Mouse (Mus musculus) heart, embryonic 15.5 days (tissue): Measurements from ENCODE around the gene Rtraf. TPM values are rescaled to one million over a fixed set of nuclear protein-coding genes. Genes with fewer than 3 reads are reported as not detected.

Experiments used
- ATAC-seq: fragments of 200-750 bp; cut with Nextera tagmentation; replicated peaks from 2 replicates; pipeline ENCODE4 v1.8.0; 2017; ENCODE audit warnings: low read depth, moderate TSS enrichment; ENCODE audit not compliant: insufficient number of reproducible peaks, insufficient read depth, low FRiP score
- H3K27ac ChIP-seq: fragments of 300-500 bp; sonication (generic); 2 replicates; pipeline ENCODE4 v1.5.1; 2015; ENCODE audit warnings: mild to moderate bottlenecking, inconsistent platforms
- H3K27me3 ChIP-seq: fragments of 300-500 bp; sonication (generic); 2 replicates; pipeline ENCODE4 v1.6.1; 2015; ENCODE audit warnings: inconsistent platforms
- H3K36me3 ChIP-seq: fragments of 300-500 bp; sonication (generic); 2 replicates; pipeline ENCODE4 v1.6.1; 2015; ENCODE audit warnings: mild to moderate bottlenecking, inconsistent platforms
- H3K4me1 ChIP-seq: fragments of 300-500 bp; sonication (generic); replicated peaks from 2 replicates; pipeline ENCODE4 v1.6.1; 2015; ENCODE audit warnings: inconsistent platforms
- H3K4me2 ChIP-seq: fragments of 300-500 bp; sonication (generic); 2 replicates; pipeline ENCODE4 v1.6.1; 2015; ENCODE audit warnings: inconsistent platforms, mild to moderate bottlenecking, moderate library complexity
- H3K4me3 ChIP-seq: fragments of 300-500 bp; sonication (generic); 2 replicates; pipeline ENCODE4 v1.5.1; 2015; ENCODE audit warnings: mild to moderate bottlenecking, inconsistent platforms
- H3K9ac ChIP-seq: fragments of 300-500 bp; sonication (generic); 2 replicates; pipeline ENCODE4 v1.6.1; 2015; ENCODE audit warnings: mild to moderate bottlenecking, inconsistent platforms
- H3K9me3 ChIP-seq: fragments of 300-500 bp; sonication (generic); replicated peaks from 2 replicates; pipeline ENCODE4 v1.6.1; 2016; ENCODE audit warnings: inconsistent platforms
- WGBS: fragments of 180-500 bp; shearing (Covaris S2); methylation state at CpG from one replicate; pipeline ENCODE4 v1.1.7; 2015; ENCODE audit warnings: mixed read lengths; 5-methylcytosine and 5-hydroxymethylcytosine counted together
- polyA plus RNA-seq: library from polyadenylated mRNA; unstranded; fragments of >200 nt; fragmentation: Nextera tagmentation; extraction: Ambion mirVana; gene quantifications from 2 replicates; pipeline ENCODE4 v1.2.1, GENCODE M21; 2015

The Rtraf gene
- polyA plus RNA-seq, 1 experiment from 2014 or later = 162 TPM

DNA sequence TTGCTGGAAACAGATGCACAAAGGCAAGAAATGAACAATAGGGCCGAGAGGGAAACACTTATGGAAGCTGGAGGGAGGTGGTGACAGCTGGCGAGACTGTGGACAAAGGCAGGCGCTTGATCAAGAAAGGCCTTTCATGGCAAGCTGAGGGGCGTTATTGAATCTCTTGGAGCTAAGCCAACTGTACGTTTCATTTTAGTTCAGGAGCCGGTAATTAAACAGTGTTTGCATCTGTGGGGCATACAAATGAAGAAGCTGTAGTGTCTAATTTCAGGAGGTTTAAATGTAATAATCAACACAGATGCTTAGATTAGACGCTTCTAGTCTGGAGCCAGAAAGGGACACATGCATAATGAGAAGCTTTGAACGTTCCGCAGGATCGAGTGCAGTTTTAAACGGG lies 1.9 kb upstream of the Rtraf start:
- H3K4me2 ChIP-seq = no peak overlapping the region
- peaks cover 13% of the 10 kb centered on the region for H3K4me1 ChIP-seq
- H3K36me3 ChIP-seq = peaks cover 13% of the 10 kb centered on the region
- H3K9ac ChIP-seq = no peak overlapping the region
- no peaks in the 10 kb centered on the region; the same call in 1 of the 2 replicates for H3K27me3 ChIP-seq
- H3K9me3 ChIP-seq = no peaks in the 10 kb centered on the region
- WGBS = 41% methylated on average over 11 of the region's 11 CpGs
- H3K27ac ChIP-seq = no peak overlapping the region
- H3K4me3 ChIP-seq = no peak overlapping the region
- no peak for ATAC-seq

DNA sequence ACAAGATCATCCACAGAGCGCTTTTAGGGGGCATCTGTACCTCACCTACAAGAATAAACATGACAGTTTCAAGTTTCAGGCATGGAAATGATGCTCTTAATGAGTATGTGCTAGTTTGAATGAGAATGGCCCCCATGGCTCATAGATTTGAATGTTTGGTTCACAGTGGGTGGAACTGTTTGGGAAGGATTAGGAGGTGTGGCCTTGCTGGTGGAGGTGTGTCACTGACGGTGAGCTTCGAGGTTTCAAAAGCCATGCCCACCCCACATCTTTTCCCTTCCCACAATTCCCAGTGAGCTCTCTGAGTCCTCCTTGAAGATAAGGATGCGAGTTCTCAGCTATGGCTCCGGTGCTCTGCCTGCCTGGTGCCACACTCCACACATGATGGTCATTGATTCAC lies 1.9 kb downstream of the Rtraf start:
- 96% methylated on average over 5 of the region's 5 CpGs for WGBS

GRCm38 (mm10) chr14:19817949-19818348 lies 5.7 kb downstream of the Rtraf start:
- H3K27me3 ChIP-seq = no peaks in the 10 kb centered on the region
- no peak overlapping the region for H3K27ac ChIP-seq
- no peak overlapping the region for H3K9ac ChIP-seq
- ATAC-seq = no peak
- no peak overlapping the region for H3K4me3 ChIP-seq
- 6% methylated on average over 1 of the region's 1 CpGs for WGBS
- peaks cover 6% of the 10 kb centered on the region for H3K4me1 ChIP-seq
- H3K36me3 ChIP-seq = peaks cover 64% of the 10 kb centered on the region
- no peak overlapping the region for H3K4me2 ChIP-seq
- no peaks in the 10 kb centered on the region for H3K9me3 ChIP-seq

More for the DNA sequence above, 1.9 kb downstream of the Rtraf start:
- Histone ChIP-seq H3K27ac (no peak overlapping the region), H3K36me3 (peaks cover 31% of the 10 kb centered on the region), H3K9ac (no peak overlapping the region), H3K4me2 (no peak overlapping the region), H3K27me3 (no peaks in the 10 kb centered on the region), H3K4me1 (peaks cover 13% of the 10 kb centered on the region), H3K9me3 (no peaks in the 10 kb centered on the region), H3K4me3 (no peak overlapping the region)
- ATAC-seq = no peak

GRCm38 (mm10) chr14:19813061-19813460 lies 10.6 kb downstream of the Rtraf start:
- H3K27me3 ChIP-seq = no peaks in the 10 kb centered on the region
- ATAC-seq = no peak
- H3K9ac ChIP-seq = no peak overlapping the region
- H3K4me1 ChIP-seq = peaks cover 3% of the 10 kb centered on the region; the same call in 1 of the 2 replicates
- H3K4me3 ChIP-seq = no peak overlapping the region
- H3K9me3 ChIP-seq = no peaks in the 10 kb centered on the region
- no peak overlapping the region for H3K27ac ChIP-seq
- no peak overlapping the region for H3K4me2 ChIP-seq
- WGBS = 84% methylated on average over 2 of the region's 2 CpGs
- peaks cover 60% of the 10 kb centered on the region for H3K36me3 ChIP-seq

GRCm38 (mm10) chr14:19809934-19810333 lies 13.7 kb downstream of the Rtraf start:
- Histone ChIP-seq H3K4me1 (peaks cover 3% of the 10 kb centered on the region; the same call in 1 of the 2 replicates), H3K9ac (no peak overlapping the region), H3K4me2 (no peak overlapping the region), H3K36me3 (peaks cover 59% of the 10 kb centered on the region), H3K4me3 (no peak overlapping the region), H3K27ac (no peak overlapping the region), H3K27me3 (no peaks in the 10 kb centered on the region), H3K9me3 (no peaks in the 10 kb centered on the region)
- 0 out of 2 replicates have a peak, but pooled peaks have one; percentile 39 for ATAC-seq
- 48% methylated on average over 10 of the region's 10 CpGs for WGBS

DNA sequence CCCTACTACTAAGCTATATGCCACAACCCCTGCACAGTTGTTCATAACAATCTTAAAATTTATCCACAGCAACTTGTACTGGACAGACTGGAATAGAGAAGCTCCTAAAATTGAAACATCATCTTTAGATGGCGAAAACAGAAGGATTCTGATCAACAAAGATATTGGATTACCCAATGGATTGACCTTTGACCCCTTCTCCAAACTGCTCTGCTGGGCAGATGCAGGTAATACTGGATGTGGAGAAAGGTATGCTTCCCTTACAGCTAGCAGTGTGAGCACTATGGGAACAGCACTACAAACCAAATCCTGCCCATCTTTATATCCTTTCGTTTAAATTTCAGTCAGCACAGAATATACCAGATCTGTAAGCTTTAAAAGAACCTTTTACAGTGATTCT lies 15.8 kb downstream of the Rtraf start:
- peaks cover 43% of the 10 kb centered on the region for H3K36me3 ChIP-seq
- no peak overlapping the region for H3K9ac ChIP-seq
- no peak overlapping the region for H3K4me3 ChIP-seq
- H3K9me3 ChIP-seq = no peaks in the 10 kb centered on the region
- ATAC-seq = no peak
- H3K4me1 ChIP-seq = peaks cover 10% of the 10 kb centered on the region
- no peaks in the 10 kb centered on the region for H3K27me3 ChIP-seq
- no peak overlapping the region for H3K4me2 ChIP-seq
- no peak overlapping the region for H3K27ac ChIP-seq
- 93% methylated on average over 2 of the region's 2 CpGs for WGBS

DNA sequence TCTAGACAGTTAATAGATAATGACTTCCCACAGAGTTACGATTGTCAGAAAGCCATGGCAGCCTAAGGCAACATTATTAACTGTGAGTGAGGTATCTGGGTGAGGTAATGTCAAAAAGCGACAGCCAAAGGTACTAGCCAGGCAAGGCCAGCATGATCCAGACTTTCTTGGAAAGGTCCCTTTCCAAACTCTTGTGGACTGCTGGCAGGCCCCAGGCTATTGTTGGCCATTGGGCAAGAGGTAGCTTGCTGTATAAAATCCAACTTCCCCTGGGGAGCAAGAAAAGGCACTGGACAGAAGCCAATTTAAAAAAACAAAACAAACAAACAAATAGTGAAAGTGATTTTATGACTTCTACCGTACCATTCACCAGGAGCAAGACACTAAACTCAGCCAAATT lies 16.3 kb downstream of the Rtraf start:
- WGBS = 84% methylated on average over 3 of the region's 3 CpGs
- Histone ChIP-seq H3K36me3 (peaks cover 38% of the 10 kb centered on the region), H3K9me3 (no peaks in the 10 kb centered on the region), H3K4me2 (no peak overlapping the region), H3K27me3 (no peaks in the 10 kb centered on the region), H3K4me1 (peaks cover 10% of the 10 kb centered on the region), H3K4me3 (no peak overlapping the region), H3K9ac (no peak overlapping the region), H3K27ac (no peak overlapping the region)
- ATAC-seq = no peak

GRCm38 (mm10) chr14:19803623-19804022 lies 20.0 kb downstream of the Rtraf start:
- H3K9ac ChIP-seq = no peak overlapping the region
- peaks cover 38% of the 10 kb centered on the region; the same call in 1 of the 2 replicates for H3K36me3 ChIP-seq
- H3K9me3 ChIP-seq = no peaks in the 10 kb centered on the region
- no peak overlapping the region for H3K4me3 ChIP-seq
- 44% methylated on average over 10 of the region's 10 CpGs for WGBS
- H3K4me2 ChIP-seq = no peak overlapping the region
- H3K27me3 ChIP-seq = no peaks in the 10 kb centered on the region
- ATAC-seq = no peak
- H3K27ac ChIP-seq = no peak overlapping the region
- peaks cover 7% of the 10 kb centered on the region for H3K4me1 ChIP-seq

DNA sequence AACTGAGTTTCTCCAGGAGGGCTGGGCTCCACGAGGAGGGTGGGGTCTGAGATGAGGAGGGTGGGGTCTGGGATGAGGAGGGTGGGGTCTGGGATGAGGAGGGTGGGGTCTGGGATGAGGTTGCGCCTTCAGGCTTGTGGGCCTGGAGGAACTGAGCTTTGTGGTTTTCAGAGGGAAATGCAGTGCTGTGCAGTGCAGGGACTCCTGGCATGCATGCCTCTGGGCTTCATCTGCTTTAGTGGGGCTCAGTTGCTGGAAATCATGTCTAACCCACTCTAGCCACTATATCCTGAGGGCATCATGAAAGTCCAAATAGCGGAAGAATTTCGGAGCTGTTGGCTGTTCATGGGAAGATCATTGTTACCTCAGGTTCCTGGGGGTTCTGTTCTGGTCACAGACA lies 20.4 kb downstream of the Rtraf start:
- H3K9ac ChIP-seq = no peak overlapping the region
- no peak for ATAC-seq
- H3K36me3 ChIP-seq = peaks cover 42% of the 10 kb centered on the region; the same call in 1 of the 2 replicates
- H3K9me3 ChIP-seq = no peaks in the 10 kb centered on the region
- peaks cover 7% of the 10 kb centered on the region for H3K4me1 ChIP-seq
- H3K4me3 ChIP-seq = no peak overlapping the region
- H3K27me3 ChIP-seq = no peaks in the 10 kb centered on the region
- no peak overlapping the region for H3K27ac ChIP-seq
- no peak overlapping the region for H3K4me2 ChIP-seq
- 64% methylated on average over 4 of the region's 4 CpGs for WGBS

DNA sequence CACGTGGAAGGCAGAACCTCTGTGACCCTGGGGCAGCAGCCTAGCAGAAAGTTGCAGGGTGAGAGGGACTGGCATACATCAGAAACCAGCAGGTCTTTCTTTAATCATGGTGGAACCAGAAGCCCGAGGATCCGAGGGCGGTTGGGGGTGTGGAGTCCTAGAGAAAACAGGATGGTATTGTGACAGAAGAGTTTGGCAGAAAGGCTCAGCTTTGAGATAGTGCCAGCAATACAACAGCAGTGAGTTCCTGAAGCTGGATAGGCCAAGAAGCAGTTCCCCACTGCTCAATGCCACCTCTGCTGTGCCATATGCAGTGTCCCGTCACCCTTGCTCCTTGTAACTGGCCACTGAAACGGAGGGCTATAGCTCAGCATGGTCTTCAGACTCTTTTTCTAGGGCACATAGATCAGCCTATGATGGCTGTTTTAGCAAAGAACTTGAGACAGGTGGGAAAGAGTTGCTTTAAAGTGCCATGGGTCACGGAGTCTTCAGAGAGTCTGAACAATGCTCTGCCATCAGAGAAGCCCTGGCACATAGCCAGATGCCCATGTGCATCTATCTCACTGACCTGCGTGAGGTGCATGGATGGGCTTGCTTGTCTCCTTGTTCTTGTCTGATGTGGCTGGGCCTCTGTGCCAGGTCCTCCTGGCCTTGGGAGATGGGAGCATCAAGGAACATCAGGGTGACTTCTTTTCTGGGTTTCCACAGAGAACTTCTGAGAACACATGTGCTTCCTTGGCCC lies 22.0 kb downstream of the Rtraf start:
- no peaks in the 10 kb centered on the region for H3K27me3 ChIP-seq
- H3K4me1 ChIP-seq = peaks cover 7% of the 10 kb centered on the region
- no peaks in the 10 kb centered on the region for H3K9me3 ChIP-seq
- H3K27ac ChIP-seq = no peak overlapping the region
- H3K36me3 ChIP-seq = peaks cover 48% of the 10 kb centered on the region
- no peak overlapping the region for H3K9ac ChIP-seq
- 82% methylated on average over 8 of the region's 8 CpGs for WGBS
- no peak overlapping the region for H3K4me3 ChIP-seq
- ATAC-seq = no peak
- no peak overlapping the region for H3K4me2 ChIP-seq

GRCm38 (mm10) chr14:19800485-19800884 lies 23.1 kb downstream of the Rtraf start:
- Histone ChIP-seq H3K9ac (no peak overlapping the region), H3K27me3 (no peaks in the 10 kb centered on the region), H3K4me3 (no peak overlapping the region), H3K36me3 (peaks cover 40% of the 10 kb centered on the region), H3K27ac (no peak overlapping the region), H3K4me2 (no peak overlapping the region), H3K9me3 (no peaks in the 10 kb centered on the region), H3K4me1 (peaks cover 7% of the 10 kb centered on the region)
- 45% methylated on average over 2 of the region's 2 CpGs for WGBS
- ATAC-seq = no peak
